Mouse (Mus musculus): ENCODE data around the gene Gm973.

GRCm38 (mm10) chr1:59497741-59498613, 18.1 kb upstream of the Gm973 start:
- TF ChIP-seq GABPA (IDR thresholded peaks at IDR 0.05; ENCODE audit: insufficient replicate concordance, low read depth, low read length) (no peak), EP300 (IDR thresholded peaks at IDR 0.05; ENCODE audit: low read length) (no peak), ZC3H11A (IDR thresholded peaks at IDR 0.05; ENCODE audit: low read depth, low read length) (no peak), MEF2A (IDR thresholded peaks at IDR 0.05; ENCODE audit: borderline replicate concordance, low read depth, low read length) (no peak), POLR2A (IDR thresholded peaks at IDR 0.05; ENCODE audit: low read depth, low read length) (no peak), IRF4 (IDR thresholded peaks at IDR 0.05; ENCODE audit: low read depth, low read length) (no peak)

Data from CH12.LX (cell line).